Mouse (Mus musculus) myocyte (in vitro differentiated cells): ENCODE results near the gene Chga.

ENCODE experiments used
- MAX ChIP-seq: IDR thresholded peaks from one replicate; pipeline ENCODE4 v1.6.1; 2011; ENCODE audit warnings: low read depth, mild to moderate bottlenecking, control low read depth
- MYOD1 ChIP-seq, 3 experiments: IDR thresholded peaks; one replicate each; pipeline ENCODE4 v1.6.1; 2011; ENCODE audit warnings: control low read depth in 2 of 3, low read depth in 2 of 3, mild to moderate bottlenecking in 2 of 3, moderate library complexity in 1 of 3; ENCODE audit not compliant: insufficient read length in 2 of 3, control insufficient read depth in 1 of 3
- MYOG ChIP-seq, 3 experiments: IDR thresholded peaks; one replicate each; pipeline ENCODE4 v1.6.1; 2011; ENCODE audit warnings: control low read depth in 2 of 3, low read depth in 2 of 3, mild to moderate bottlenecking in 2 of 3; ENCODE audit not compliant: insufficient read length in 2 of 3, control insufficient read depth in 1 of 3, insufficient read depth in 1 of 3
- POLR2A ChIP-seq: IDR thresholded peaks from one replicate; pipeline ENCODE4 v1.6.1; 2011; ENCODE audit warnings: low read depth, mild to moderate bottlenecking, control low read depth, moderate library complexity; ENCODE audit not compliant: insufficient read length
- POLR2AphosphoS2 ChIP-seq: IDR thresholded peaks from one replicate; pipeline ENCODE4 v1.6.1; 2011; ENCODE audit warnings: low read depth, control low read depth; ENCODE audit not compliant: insufficient read length
- SRF ChIP-seq: IDR thresholded peaks from one replicate; pipeline ENCODE4 v1.6.1; 2011; ENCODE audit warnings: low read depth; ENCODE audit not compliant: control insufficient read depth, insufficient read length
- TCF12 ChIP-seq: IDR thresholded peaks from one replicate; pipeline ENCODE4 v1.6.1; 2011; ENCODE audit warnings: mild to moderate bottlenecking, control low read depth; ENCODE audit not compliant: poor library complexity, insufficient read depth, severe bottlenecking
- TCF3 ChIP-seq: IDR thresholded peaks from one replicate; pipeline ENCODE4 v1.6.1; 2011; ENCODE audit warnings: low read depth, control low read depth; ENCODE audit not compliant: insufficient read length
- USF1 ChIP-seq: IDR thresholded peaks from one replicate; pipeline ENCODE4 v1.6.1; 2011; ENCODE audit warnings: low read depth, mild to moderate bottlenecking, control low read depth, moderate library complexity

GRCm38 (mm10) chr12:102607808-102608517 lies 53.2 kb downstream of the Chga start:
- TF ChIP-seq POLR2A: no peak
- no peak for TF ChIP-seq USF1
- TF ChIP-seq MAX: no peak
- TF ChIP-seq MYOG (IDR thresholded peaks at IDR 0.05; ENCODE audit: control insufficient read depth in 1 of 3, insufficient read depth in 1 of 3, insufficient read length in 2 of 3, low read depth in 2 of 3): no peak
- no peak for TF ChIP-seq SRF
- TF ChIP-seq MYOD1 (IDR thresholded peaks at IDR 0.05; ENCODE audit: control insufficient read depth in 1 of 3, insufficient read length in 2 of 3, low read depth in 2 of 3): no peak
- no peak for TF ChIP-seq TCF3
- no peak for TF ChIP-seq POLR2AphosphoS2
- no peak for TF ChIP-seq TCF12
